Mouse (Mus musculus) MEL (cell line): ENCODE results near the gene Gpn2.

Experiments
- CHD1 ChIP-seq: IDR thresholded peaks from 2 replicates; pipeline ENCODE4 v1.6.1; 2012; ENCODE audit warnings: low read depth, mild to moderate bottlenecking, inconsistent platforms, low read length, improper control_type of control experiment
- CTCF ChIP-seq, 3 experiments: IDR thresholded peaks in 2 of 3; conservative IDR thresholded peaks in 1 of 3; 2 replicates each; pipeline ENCODE4 v1.5.1; 2011 to 2012; ENCODE audit warnings: low read length in 3 of 3, low read depth in 2 of 3, mild to moderate bottlenecking in 2 of 3, improper control_type of control experiment in 1 of 3, inconsistent platforms in 1 of 3, mixed read lengths in 1 of 3, moderate library complexity in 1 of 3; ENCODE audit not compliant: control insufficient read depth in 1 of 3, insufficient read depth in 1 of 3, poor library complexity in 1 of 3, severe bottlenecking in 1 of 3
- POLR2A ChIP-seq, 2 experiments: IDR thresholded peaks; 2 replicates each; pipeline ENCODE4 v1.6.1; 2011 to 2012; ENCODE audit warnings: low read length in 2 of 2, mild to moderate bottlenecking in 2 of 2, control low read depth in 1 of 2, improper control_type of control experiment in 1 of 2, low read depth in 1 of 2, moderate library complexity in 1 of 2; ENCODE audit not compliant: control insufficient read depth in 1 of 2, insufficient read depth in 1 of 2, poor library complexity in 1 of 2
- TBP ChIP-seq: IDR thresholded peaks from 2 replicates; pipeline ENCODE4 v1.8.0; 2011; ENCODE audit warnings: low read depth, low read length, improper control_type of control experiment

- TF ChIP-seq TBP, result no peak
- TF ChIP-seq CHD1, result no peak
- peak in 1 of 2 experiments; percentile 70; a peak in 2 of 4 replicates for TF ChIP-seq POLR2A (IDR thresholded peaks at IDR 0.05; ENCODE audit: control insufficient read depth in 1 of 2, insufficient read depth in 1 of 2, low read depth in 1 of 2, low read length in 2 of 2, poor library complexity in 1 of 2)
- no peak for TF ChIP-seq CTCF (IDR thresholded peaks at IDR 0.05 in 2 of 3, conservative IDR thresholded peaks at IDR 0.05 in 1 of 3; ENCODE audit: control insufficient read depth in 1 of 3, insufficient read depth in 1 of 3, low read depth in 2 of 3, low read length in 3 of 3, poor library complexity in 1 of 3, severe bottlenecking in 1 of 3)
These were observed 15.5 kb downstream of the Gpn2 start for GRCm38 (mm10) chr4:133599571-133600073.
